Mouse (Mus musculus): ENCODE results near the gene Cxcl13. TPM values are rescaled to one million over a fixed set of nuclear protein-coding genes. Genes with fewer than 3 reads are reported as not detected.
"Not testable (repeated sequence)": the region's sequence is repeated elsewhere in the genome, so short reads cannot be mapped to it uniquely, and the experiment has no call there.

The Cxcl13 gene
- 7.5 and 7.7 TPM in 2 replicates for polyA plus RNA-seq (2015; fragmentation: Nextera tagmentation; extraction: Ambion mirVana)

DNA sequence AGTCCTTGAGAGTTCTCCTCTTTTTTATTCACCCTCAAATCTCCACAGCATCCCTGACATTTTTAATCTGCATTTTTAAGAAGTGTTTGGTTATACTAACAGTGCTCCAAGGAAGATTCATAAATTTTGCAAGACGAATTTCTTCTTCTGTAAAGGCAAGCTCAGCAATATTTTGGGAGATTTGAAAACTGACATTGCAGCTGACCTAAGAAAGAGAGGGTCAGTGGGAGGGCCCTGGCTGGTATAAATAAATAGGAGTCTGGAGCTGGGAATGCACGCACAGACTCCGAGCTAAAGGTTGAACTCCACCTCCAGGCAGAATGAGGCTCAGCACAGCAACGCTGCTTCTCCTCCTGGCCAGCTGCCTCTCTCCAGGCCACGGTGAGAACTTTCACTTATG, at the start of gene Cxcl13:
Gene Cxcl13 (plus strand): TSS at position 301 of the 400 bp plus-strand sequence.
- no peak for DNase-seq (ENCODE audit: low spot score)

DNA sequence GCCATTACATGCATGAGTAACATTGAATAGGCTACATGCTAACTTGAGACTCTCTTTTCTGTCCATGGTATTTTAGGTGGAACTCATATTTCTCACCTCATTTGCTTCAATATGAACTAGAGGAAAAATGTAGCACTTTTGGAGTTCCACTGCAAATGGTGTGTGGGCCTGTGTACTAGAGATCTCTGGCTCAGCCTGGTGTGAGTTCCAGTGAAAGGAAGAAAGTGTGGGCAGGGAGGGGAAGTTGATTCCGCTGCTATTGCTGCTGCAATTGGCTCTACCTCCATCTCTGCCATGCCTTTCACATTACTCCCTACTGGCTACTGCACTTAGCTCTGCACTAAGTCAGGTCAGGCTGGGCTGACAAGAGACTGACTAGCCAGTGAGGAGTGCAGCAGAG, 45.7 kb upstream of the Cxcl13 start:
- no peak for DNase-seq (ENCODE audit: low spot score)

DNA sequence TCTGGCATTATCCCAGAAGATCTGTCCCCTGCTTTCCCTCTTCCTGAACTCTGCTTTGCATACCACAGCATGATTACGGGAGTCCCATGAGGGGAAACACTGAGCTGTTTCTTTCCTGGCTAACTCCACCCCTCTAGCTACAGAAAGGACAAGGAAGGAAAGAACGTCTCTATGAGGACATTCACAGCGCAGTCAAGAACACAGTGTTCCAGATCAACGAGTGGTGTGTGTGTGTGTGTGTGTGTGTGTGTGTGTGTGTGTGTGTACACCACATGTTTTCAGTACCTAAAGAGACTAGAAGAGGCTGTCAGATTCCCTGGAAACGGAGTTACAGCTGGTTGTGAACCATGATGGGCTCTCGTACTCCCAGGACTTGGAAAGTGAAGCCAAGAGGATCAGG, 38.3 kb upstream of the Cxcl13 start:
- DNase-seq (ENCODE audit: low spot score): no peak

DNA sequence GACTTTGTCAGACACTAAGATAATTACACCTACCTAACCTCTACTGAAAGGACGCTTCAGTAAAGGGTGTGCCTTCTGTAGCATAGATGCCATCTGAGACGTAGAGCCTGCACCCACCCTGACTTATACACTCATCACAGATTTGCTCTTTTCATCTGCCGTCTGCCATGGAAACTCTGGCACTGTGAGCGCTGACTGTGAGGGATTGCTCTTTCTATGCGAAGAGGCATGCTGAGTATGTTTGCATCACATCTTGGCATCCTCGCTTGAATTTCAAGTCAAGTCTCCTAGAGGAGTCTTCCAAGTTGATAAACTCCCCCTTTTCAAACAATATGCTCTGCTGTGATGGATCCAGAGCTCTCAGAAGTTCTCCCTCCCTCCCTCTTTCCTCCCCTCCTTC, 32.7 kb upstream of the Cxcl13 start:
- DNase-seq (ENCODE audit: low spot score): no peak

DNA sequence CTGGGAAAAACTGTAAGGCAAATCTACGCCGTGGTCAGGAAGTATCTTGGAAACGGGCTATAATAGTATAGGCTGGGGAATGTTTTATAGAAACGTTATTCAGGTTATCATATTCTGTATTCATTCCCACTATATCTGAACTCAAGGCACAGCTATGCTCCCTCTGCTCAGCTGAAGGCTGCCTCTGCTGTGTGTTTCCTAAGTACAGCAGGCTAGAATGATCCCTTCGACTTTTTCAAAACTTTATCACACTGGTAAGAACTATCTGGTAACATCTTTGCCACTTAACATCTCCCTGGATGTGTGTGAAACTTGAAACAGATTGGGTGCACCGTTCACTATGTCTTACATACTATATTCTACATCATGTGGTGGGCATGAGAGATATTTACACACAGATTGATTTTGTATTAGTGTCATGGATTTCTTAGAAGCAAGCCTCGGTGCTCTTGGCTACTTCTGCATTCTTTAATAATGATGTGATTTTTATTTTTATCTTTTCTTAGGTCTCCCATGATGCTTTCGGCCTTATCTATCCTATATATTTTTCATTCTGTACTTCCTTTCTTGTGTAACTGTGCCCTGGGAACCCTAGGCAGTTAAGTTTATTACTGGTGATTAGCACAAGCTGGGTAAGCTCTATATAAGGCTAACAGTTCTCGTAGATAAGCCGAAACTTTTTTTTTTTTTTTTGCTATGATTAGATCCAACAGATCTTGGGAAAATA, 31.4 kb upstream of the Cxcl13 start:
- DNase-seq (ENCODE audit: low spot score): no peak

DNA sequence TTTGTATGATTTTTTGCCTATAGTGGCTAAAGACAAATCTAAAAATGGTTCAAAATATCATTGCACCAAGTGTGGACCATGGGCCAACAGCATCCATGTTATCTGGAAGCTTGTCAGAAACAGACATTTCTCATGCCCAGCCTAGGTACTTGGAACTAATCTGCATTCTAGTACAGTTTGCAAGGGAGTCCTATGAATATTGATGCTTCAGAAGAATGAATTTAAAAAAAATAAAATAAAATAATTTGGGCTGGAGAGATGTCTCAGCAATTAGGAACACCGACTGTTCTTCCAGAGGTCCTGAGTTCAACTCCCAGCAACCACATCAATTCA, 30.9 kb upstream of the Cxcl13 start:
- DNase-seq (ENCODE audit: low spot score): no peak

DNA sequence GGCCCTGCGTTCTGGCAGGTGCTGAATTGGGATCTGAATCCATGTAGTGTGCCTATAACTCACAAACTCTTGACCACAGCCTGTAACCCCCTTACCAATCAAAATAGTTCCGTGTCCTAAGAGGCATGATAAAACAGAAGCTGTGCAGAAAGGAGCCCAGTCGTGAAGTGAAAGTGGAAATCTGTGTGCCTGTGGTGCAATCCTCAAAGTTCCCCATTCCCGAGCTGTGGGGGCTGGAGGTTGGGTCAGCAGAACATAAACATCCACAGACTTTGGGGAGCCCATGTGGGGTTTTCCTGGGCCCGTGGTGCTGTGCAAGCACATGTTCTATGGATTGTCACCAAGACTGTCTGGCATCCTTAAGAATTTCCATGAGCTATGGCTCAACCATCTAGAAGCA, 21.7 kb upstream of the Cxcl13 start:
- no peak for DNase-seq (ENCODE audit: low spot score)

DNA sequence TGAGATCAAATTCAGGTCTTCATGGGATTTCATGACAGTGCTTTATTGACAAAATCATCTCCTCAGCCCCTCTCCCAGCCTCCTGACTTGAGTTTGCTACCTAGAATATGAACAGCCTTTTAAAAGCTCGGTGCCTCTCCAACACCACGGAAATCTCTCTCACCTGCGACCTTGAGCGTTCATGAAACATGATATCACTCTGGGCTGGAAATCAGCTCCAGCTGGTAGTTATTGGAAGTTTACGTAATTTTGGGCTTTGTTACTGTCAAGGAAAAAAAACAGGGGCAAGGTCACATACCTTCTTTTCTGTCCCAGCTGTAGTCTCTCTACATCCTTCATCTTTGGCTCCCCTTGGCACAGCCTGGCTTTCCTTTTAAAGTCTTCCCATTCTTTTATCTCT, 20.7 kb upstream of the Cxcl13 start:
- no peak for DNase-seq (ENCODE audit: low spot score)

DNA sequence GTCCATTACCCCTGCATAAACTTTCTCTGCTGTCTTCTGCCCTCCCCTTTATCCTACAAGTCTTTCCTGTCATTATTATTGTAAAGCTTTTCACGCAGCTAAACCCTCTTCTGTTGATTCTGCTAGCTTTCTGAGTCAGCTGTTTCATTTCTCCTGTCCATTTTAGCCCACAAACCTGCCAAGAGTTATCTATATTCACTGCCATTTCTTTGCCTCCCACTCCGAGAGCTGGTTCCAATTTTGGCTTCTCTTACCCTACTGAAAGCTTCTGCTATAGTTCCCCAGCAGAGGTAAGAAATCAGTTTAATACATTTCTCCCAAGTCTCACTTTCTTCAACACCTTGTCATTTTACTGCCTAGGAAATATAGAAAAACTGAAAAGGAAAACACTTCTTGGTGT, 19.6 kb upstream of the Cxcl13 start:
- no peak for DNase-seq (ENCODE audit: low spot score)

DNA sequence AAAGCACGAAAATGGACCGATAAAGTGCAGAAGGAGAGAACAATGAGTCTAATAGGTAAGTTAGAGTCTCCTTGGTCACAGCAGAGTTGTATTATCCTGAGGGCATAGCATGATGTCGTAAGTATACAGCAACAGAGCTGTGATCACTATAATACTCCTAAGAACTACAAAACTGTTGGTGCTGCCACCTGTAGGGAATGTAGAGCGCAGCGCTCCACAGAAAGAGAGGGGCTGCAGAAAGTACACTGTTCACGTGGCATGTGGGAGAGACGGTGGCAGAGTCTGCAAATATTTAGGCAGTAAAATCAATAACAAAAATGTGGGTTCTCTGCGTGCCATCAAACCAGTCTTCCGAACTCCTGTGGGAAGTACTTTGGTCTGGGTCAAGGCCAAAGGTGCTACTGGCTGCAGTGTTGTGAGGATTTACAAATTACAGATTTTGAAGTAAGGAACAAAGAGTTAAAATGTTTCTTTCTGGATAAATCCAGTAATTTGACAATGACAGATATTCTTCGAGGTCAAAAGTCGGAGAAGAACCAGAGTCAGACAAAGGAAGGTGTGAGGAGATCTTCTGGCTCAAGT, 18.6 kb upstream of the Cxcl13 start:
- DNase-seq (ENCODE audit: low spot score): no peak

DNA sequence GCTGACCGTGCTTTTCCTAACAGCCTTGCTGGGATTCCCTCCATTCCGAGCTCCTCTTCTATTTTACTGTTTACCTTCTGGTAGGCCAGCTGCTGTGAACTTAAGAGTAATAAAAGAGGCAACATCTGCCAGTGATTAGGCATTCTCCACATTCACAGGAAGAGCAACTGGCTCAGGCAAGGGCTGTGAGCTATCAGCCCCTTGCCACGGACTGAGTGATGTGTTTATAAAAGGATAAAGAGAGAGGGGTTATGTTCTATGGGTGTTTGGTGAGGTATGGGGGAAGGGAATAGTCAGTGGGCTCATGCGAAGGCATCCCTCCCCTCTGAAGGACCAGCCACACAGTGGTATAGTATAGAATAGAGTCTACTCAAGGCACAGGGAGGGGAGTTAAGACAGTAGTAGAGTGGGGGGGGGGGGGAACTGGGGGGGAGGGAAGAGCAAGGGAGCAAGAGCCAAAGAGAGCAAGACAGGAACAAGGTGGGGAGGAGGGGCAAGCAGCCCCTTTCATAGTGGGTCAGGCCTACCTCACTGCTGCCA, 16.0 kb upstream of the Cxcl13 start:
- no peak for DNase-seq (ENCODE audit: low spot score)

DNA sequence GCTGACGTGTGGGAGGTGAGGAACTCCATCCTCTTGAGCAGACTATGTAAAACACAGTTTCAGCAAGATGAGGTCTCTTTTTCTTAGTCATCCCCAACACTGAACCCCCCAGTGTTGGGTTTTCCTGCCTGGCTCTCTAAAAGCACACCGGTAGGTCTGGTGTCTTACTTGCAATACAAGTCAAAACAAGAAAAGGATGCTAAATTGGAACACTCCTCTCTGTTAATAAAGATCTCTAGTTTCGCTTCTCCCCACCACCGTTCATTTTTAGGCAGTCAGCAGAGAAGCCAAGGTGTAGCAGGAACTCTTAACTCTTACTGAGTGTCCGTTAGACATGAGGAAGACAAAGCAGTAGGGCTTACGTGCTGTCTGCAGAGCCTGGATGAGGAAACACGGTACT, 15.2 kb upstream of the Cxcl13 start:
- no peak for DNase-seq (ENCODE audit: low spot score)

DNA sequence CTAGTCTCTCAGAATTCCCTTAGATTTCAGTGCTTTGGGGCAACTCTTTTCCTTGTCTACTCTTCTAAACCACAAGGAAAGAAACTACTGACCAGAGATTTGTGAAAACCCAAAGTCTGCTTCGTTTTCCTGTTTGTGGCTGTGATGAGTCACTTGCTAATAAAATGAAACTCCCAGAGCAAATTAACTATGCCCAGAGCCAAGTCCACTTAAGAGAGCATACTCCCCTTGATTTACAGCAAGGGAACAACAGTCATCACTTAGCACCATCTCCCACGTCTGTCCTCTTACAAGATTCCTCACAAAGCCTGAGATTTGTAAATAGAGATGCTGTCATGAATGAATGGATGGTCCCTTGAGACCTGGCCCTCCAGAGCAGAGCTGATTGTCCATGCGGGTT, 11.6 kb upstream of the Cxcl13 start:
- no peak for DNase-seq (ENCODE audit: low spot score)

DNA sequence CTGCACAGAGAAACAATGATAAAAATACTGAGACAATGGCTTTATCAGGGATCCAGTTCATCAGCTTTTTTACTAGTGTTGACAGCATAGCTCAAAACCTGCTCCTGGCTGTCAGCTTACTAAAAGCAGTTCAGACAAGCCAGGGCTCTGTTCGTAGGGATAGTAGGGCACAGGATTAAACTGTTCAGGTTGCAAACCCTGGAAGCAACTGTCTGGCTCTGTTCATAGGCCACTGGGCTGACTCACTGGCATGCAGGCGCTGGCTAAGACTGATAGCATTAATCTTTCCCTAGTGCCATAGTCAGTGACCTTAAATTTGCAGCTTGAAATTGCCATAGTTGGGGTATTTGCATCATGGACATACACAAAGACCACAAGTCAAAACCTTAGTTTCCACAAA, 10.4 kb upstream of the Cxcl13 start:
- DNase-seq (ENCODE audit: low spot score): no peak

DNA sequence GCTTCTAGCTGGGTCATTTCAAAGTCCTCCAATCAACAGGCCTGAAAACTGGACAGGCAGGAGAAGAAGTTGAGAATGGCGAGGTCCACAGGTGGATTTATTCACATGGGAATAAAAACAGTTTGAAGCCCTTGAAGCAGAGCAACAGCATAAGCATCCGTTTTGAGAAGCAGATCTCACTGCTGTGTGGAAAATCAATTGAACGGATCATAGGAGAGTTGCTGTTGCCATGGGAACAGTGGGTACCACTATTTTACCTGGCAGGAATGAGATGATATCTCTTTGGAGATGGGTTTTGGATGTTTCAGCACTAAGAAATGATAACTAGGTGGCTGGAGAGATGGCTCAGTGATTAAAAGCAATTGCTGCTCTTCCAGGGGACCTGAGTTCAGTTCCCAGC, 8.1 kb upstream of the Cxcl13 start:
- DNase-seq (ENCODE audit: low spot score): no peak

DNA sequence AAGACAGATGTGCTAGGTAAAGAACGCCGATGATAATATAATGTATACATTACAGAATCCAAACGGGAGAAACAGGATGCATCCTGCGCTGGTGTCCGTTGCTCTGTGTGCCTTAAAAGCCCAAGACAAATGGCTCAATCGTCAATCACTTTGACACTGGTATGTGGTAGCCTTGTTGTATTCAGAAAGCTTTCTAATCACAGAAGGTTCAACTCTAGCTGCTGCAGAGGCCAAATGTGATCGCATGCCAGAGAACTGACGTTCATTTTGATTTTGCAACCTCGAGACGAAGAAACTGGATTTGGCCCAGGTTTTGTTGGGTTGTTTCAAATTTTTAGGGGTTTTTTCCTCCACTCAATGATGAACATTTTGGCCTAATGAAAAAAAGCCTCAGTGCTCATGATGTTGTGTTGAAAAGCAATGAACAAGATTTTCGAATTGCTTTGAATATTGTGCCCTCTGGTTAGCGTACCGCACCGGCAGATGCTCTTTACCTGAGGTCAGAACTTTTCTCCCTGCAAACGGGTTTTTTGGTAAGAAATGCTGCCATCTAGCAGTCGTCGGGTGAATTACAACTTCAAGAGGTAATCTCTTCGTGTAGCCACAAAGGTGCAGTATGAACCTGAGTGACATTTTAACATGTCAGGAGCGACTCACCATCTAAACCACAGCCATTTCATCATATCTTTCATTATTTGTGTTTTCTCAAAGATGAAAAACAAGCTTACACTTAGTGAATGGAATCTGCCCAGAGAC, 6.6 kb upstream of the Cxcl13 start:
- DNase-seq (ENCODE audit: low spot score): peak; percentile 30

DNA sequence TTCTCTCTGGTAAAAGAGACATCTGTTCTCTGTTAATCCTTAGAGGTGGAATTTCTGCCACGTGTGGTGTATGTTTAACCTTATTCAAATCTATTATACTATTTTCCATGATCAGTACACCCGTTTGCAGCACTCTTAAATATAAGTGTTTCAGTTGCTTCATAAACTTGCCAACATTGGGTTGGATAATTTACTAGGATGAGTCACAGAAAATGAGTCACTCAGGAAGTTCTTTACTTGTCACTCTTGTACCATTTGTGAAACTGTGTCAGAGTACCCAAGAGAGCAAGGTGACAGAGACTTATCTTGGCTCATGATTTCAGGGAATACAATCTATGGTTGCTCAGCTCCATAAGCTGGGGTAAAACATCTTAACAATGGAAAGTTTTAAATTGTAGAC, 8.2 kb downstream of the Cxcl13 start:
- DNase-seq (ENCODE audit: low spot score): no peak

DNA sequence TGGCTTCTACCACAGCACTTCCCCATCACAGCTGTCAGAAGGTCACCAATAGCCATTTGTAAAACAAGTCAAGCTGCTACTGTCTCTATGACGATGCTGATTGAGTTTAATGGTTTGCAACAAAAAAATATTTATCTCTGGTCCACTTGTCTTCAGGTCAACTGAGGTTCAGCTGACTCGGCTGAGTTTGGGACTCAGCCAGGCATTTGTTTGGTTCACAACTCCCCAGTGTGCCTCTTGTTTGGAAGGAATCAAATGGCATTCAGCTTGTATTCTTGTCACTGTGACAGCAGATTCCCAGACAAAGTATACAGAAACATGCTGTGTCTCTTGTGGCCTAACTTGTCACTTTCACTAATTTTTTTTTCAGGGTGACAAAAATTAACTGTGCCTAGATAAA, 9.9 kb downstream of the Cxcl13 start:
- no peak for DNase-seq (ENCODE audit: low spot score)

DNA sequence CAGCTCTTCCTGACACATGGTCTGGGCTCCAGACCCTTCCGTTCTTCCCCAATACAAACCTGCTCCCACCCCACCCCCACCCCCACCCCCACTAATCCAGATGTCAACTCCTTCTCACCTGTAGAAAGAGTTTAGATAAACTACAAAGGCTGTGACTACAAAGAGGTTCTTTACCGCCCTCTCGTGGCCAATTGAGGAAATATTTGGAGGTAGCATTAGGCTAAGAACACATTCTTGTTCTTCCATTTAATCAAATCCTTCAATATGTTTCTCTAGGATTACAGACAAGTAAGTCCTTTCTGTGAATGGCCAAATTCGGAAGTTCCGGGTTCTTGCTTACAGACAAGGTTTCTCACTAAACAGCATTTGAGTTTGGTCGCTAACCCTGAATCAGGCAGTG, 14.1 kb downstream of the Cxcl13 start:
- DNase-seq (ENCODE audit: low spot score): peak; percentile 37

DNA sequence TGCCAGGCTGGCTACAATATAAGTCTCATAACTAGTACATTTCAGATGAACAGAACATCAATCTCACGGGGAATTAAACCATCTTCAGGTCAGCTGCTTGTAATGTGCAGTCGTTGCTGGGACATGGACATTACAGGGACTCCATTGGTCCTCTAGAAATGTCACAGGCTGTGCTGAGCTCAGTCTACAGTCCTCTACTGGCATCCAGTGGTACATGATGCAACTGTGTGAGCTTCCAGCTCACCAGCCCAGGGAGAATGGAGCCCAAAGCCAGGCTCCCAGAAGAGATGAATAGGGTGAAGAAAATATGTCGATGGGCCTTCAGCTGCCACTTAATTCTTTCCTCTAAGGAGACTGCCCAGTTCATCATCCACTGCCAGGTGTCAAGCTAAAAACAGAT, 15.5 kb downstream of the Cxcl13 start:
- DNase-seq (ENCODE audit: low spot score): no peak

DNA sequence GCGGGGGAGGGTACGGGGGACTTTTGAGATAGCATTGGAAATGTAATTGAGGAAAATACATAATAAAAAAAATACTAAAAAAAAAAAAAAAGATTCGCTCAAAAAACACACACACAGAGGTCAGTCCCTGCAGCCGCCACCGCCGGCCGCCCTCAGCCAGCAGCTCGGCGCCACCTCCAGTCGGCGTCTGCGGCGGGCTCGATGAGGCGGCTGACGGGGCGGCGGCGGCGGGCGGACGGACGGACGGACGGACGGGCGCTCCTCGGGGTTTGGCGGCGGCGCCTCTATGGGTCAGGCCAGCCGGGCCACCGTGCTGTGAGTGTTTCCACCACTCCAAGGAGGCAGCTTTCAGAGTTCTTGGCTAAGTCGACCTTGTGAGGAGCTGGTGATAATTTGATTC, 17.1 kb downstream of the Cxcl13 start:
- DNase-seq (ENCODE audit: low spot score): not testable (repeated sequence)

DNA sequence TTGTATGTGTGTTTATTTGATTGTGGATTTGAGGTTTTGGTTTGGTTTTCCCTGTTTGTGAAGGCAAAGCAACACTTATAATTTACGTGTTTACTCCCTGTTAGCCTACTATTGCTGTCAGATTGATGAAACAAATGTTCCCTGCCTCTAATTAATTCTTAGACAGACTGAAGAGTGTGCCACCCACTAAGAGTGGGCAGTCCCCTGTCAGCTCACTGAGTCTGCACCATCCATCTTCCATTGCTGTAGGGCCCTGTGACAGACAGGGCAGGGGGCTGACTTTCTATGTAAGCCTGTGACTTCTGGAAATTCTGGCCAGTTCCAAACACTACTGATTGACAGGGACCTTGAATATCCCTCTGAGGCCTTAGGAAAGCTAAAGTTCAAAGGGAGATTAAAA, 19.5 kb downstream of the Cxcl13 start:
- no peak for DNase-seq (ENCODE audit: low spot score)
